Mouse (Mus musculus): ENCODE measurements around the gene Stard13.

GRCm38 (mm10) chr5:151213097-151213496 lies 20.5 kb downstream of the Stard13 start:
- TF ChIP-seq CTCF (IDR thresholded peaks at IDR 0.05; ENCODE audit: extremely low read depth, insufficient read depth, low read length) (no peak), POLR2A (IDR thresholded peaks at IDR 0.05; ENCODE audit: extremely low read depth, insufficient read depth, low read length) (no peak)
